Mouse (Mus musculus) heart, postnatal 0 days (tissue): ENCODE measurements at regions not wholly inside any gene's neighbourhood (a gene's known extent, or its start where the extent isn't known, plus 50 kb on each side); places are given as distances from the start of the nearest gene placed in this dataset.

Experiments
- CTCF ChIP-seq: IDR thresholded peaks from 2 replicates; pipeline ENCODE4 v1.5.1; 2016; ENCODE audit warnings: antibody characterized with exemption, control low read depth, low read depth
- EP300 ChIP-seq: IDR thresholded peaks from 2 replicates; pipeline ENCODE4 v1.6.1; 2016; ENCODE audit warnings: antibody characterized with exemption, low read depth

GRCm38 (mm10) chr5:50122829-50123241 is 64.0 kb upstream of the Adgra3 start:
- no peak for TF ChIP-seq EP300
- no peak for TF ChIP-seq CTCF
